21 mouse cellular contexts compared by ENCODE assay signal in the genomic region with DNA sequence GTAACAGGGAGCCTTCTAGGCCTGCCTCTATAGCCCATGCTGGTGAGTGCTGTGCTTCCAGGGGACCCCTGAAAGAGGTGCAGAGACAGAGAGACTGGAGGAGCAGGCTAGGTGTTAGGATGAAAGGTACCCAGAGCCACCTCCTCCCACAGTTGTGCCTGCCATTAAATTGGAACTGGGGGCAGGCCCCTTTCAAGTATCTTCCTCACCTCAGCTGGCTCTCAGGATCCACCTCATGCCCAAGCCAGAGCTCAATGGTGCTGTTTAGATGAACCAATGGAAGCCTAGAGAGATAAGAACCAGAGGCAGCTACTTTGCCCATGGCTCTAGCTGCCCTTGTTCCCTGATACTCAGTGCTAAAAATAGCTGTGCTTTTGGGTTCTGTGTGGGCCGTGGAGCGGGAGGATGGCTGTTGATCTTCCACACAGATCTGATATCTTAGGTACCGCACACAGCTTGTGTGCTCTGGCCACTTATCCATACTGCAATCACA.
DNase-seq lines count a peak whose midpoint lies in the region; ATAC-seq lines count a peak whose summit lies in the region.
"Had no signal": no experiment of that assay in that cellular context is flagged by ENCODE, and none has a peak within 500 bp of the region (broad histone marks: within the 10 kb centered on the region; RNA-seq: fewer than 3 reads in every experiment).

No protein-coding gene starts in this region.

- no peaks in the 10 kb centered on the region for H3K9me3 ChIP-seq in heart, embryonic 10.5 days
- no peaks in the 10 kb centered on the region for H3K9me3 ChIP-seq in heart, embryonic 14.5 days (ENCODE audit: control insufficient read depth, low read length)
- H3K9me3 ChIP-seq: embryonic facial prominence, embryonic 12.5 days; forebrain, embryonic 12.5 days; hindbrain, embryonic 15.5 days; kidney, embryonic 15.5 days had no signal

- peaks cover 20% of the 10 kb centered on the region for H3K4me1 ChIP-seq in heart, embryonic 10.5 days
- H3K4me1 ChIP-seq in heart, embryonic 14.5 days (ENCODE audit: control insufficient read depth in 2 of 2, insufficient read depth in 2 of 2, low read length in 2 of 2), result peaks cover 11% of the 10 kb centered on the region in 2 experiments
- H3K4me1 ChIP-seq: embryonic facial prominence, embryonic 12.5 days; forebrain, embryonic 12.5 days; hindbrain, embryonic 15.5 days; kidney, embryonic 15.5 days had no signal

- no peaks in the 10 kb centered on the region for H3K27me3 ChIP-seq in heart, embryonic 10.5 days (ENCODE audit: insufficient read depth, poor library complexity, severe bottlenecking)
- H3K27me3 ChIP-seq in heart, embryonic 14.5 days (ENCODE audit: control insufficient read depth, insufficient read depth, low read length), result no peaks in the 10 kb centered on the region
- H3K27me3 ChIP-seq: embryonic facial prominence, embryonic 12.5 days; forebrain, embryonic 12.5 days; hindbrain, embryonic 15.5 days; kidney, embryonic 15.5 days had no signal

- H3K4me2 ChIP-seq in heart, embryonic 14.5 days (ENCODE audit: low read length), result peak overlapping the region; percentile 25; the same call in 1 of the 2 replicates
- H3K4me2 ChIP-seq: embryonic facial prominence, embryonic 12.5 days; forebrain, embryonic 12.5 days; hindbrain, embryonic 15.5 days; kidney, embryonic 15.5 days had no signal

- no peak overlapping the region for H3K4me3 ChIP-seq in heart, embryonic 10.5 days
- no peak overlapping the region for H3K4me3 ChIP-seq in heart, embryonic 14.5 days (ENCODE audit: control insufficient read depth in 1 of 2, insufficient read depth in 1 of 2, low read depth in 1 of 2, low read length in 2 of 2)
- H3K4me3 ChIP-seq: embryonic facial prominence, embryonic 12.5 days; forebrain, embryonic 12.5 days; hindbrain, embryonic 15.5 days; kidney, embryonic 15.5 days had no signal

- WGBS in heart, embryonic 10.5 days, result 39% methylated on average over 3 of the region's 3 CpGs
- WGBS in heart, embryonic 14.5 days, result 29% methylated on average over 3 of the region's 3 CpGs

- H3K36me3 ChIP-seq in heart, embryonic 10.5 days, result no peaks in the 10 kb centered on the region
- H3K36me3 ChIP-seq in heart, embryonic 14.5 days (ENCODE audit: control insufficient read depth, insufficient read depth, low read length), result no peaks in the 10 kb centered on the region
- H3K36me3 ChIP-seq: embryonic facial prominence, embryonic 12.5 days; forebrain, embryonic 12.5 days; hindbrain, embryonic 15.5 days; kidney, embryonic 15.5 days had no signal

- intact Hi-C loops in heart, postnatal 25 days (cut with DNase I), result no loop called here

- peak overlapping the region; percentile 78 for H3K27ac ChIP-seq in heart, embryonic 10.5 days
- peak overlapping the region; percentile 42 to 62; a peak in 3 of 4 replicates for H3K27ac ChIP-seq in heart, embryonic 14.5 days (replicated peaks in 1 of 2; ENCODE audit: control insufficient read depth in 1 of 2, insufficient read depth in 1 of 2, low read depth in 2 of 2, low read length in 2 of 2)
- H3K27ac ChIP-seq: embryonic facial prominence, embryonic 12.5 days; forebrain, embryonic 12.5 days; hindbrain, embryonic 15.5 days; kidney, embryonic 15.5 days had no signal

- peak; percentile 59; the same call in 1 of the 2 replicates for ATAC-seq in heart, embryonic 14.5 days (ENCODE audit: insufficient number of reproducible peaks, insufficient read depth, low FRiP score, low read depth)
- ATAC-seq: forebrain, embryonic 16.5 days; intestine, embryonic 16.5 days had no signal

- H3K9ac ChIP-seq in heart, embryonic 14.5 days (ENCODE audit: low read length), result no peak overlapping the region
- H3K9ac ChIP-seq: embryonic facial prominence, embryonic 12.5 days; forebrain, embryonic 12.5 days; hindbrain, embryonic 15.5 days; kidney, embryonic 15.5 days had no signal

- DNase-seq in heart, adult 11 months, result peak; percentile 93
- DNase-seq in heart, postnatal 4 days, result no peak
- DNase-seq in heart, embryonic 10.5 days (ENCODE audit: low spot score), result no peak
- no peak for DNase-seq in heart, postnatal 25 days (ENCODE audit: low spot score)
- DNase-seq in urinary bladder, postnatal 10 days (ENCODE audit: low spot score), result no peak
- no peak for DNase-seq in adipocyte (ENCODE audit: low spot score)
- DNase-seq: adrenal gland, adult 2 months; adrenal gland, postnatal 36 days; cerebellum, adult 11 months; cerebellum, adult 8-10 months; cerebellum, postnatal 14 days; embryo, embryonic 11 days; gastrocnemius, postnatal 14 days; kidney, adult 2 months had no signal
